Mouse (Mus musculus): ENCODE data around the gene Tdrd7. TPM values are rescaled to one million over a fixed set of nuclear protein-coding genes. Genes with fewer than 3 reads are reported as not detected.
A peak's percentile ranks its signal among the peaks of the same experiment; 100 is the strongest.

Gene Tdrd7
- polyA plus RNA-seq, 1 experiment from 2014 or later = 30.0 TPM

- Histone ChIP-seq H3K4me3 (ENCODE audit: low read length) (no peak overlapping the region), H3K9ac (ENCODE audit: low read depth, low read length) (no peak overlapping the region), H3K9me3 (ENCODE audit: control insufficient read depth, low read length) (no peaks in the 10 kb centered on the region), H3K27ac (ENCODE audit: low read depth, low read length) (no peak overlapping the region), H3K36me3 (ENCODE audit: control insufficient read depth, insufficient read depth, low read length) (no peaks in the 10 kb centered on the region), H3K4me1 (ENCODE audit: control insufficient read depth, insufficient read depth, low read depth, low read length) (no peaks in the 10 kb centered on the region), H3K27me3 (replicated peaks; ENCODE audit: control insufficient read depth, insufficient read depth, low read length) (no peaks in the 10 kb centered on the region), H3K4me2 (ENCODE audit: low read length) (no peak overlapping the region)
- 90% methylated on average over 7 of the region's 7 CpGs for WGBS
- no peak for ATAC-seq
These were observed 83.3 kb downstream of the Tdrd7 start for GRCm38 (mm10) chr4:46048418-46048817.

GRCm38 (mm10) chr4:46053323-46054107 lies 88.4 kb downstream of the Tdrd7 start:
- H3K9me3 ChIP-seq (ENCODE audit: control insufficient read depth, low read length) = no peaks in the 10 kb centered on the region

GRCm38 (mm10) chr4:46056163-46056562 lies 91.0 kb downstream of the Tdrd7 start:
- H3K27me3 ChIP-seq (replicated peaks; ENCODE audit: control insufficient read depth, insufficient read depth, low read length) = no peaks in the 10 kb centered on the region
- no peaks in the 10 kb centered on the region for H3K36me3 ChIP-seq (ENCODE audit: control insufficient read depth, insufficient read depth, low read length)
- 75% methylated on average over 5 of the region's 5 CpGs for WGBS
- H3K9ac ChIP-seq (ENCODE audit: low read depth, low read length) = no peak overlapping the region
- no peak overlapping the region for H3K27ac ChIP-seq (ENCODE audit: low read depth, low read length)
- H3K9me3 ChIP-seq (ENCODE audit: control insufficient read depth, low read length) = no peaks in the 10 kb centered on the region
- no peak overlapping the region for H3K4me3 ChIP-seq (ENCODE audit: low read length)
- no peaks in the 10 kb centered on the region for H3K4me1 ChIP-seq (ENCODE audit: control insufficient read depth, insufficient read depth, low read depth, low read length)
- ATAC-seq = no peak
- H3K4me2 ChIP-seq (ENCODE audit: low read length) = no peak overlapping the region

More at GRCm38 (mm10) chr4:46053323-46054107, 88.4 kb downstream of the Tdrd7 start:
- ATAC-seq = no peak
- H3K4me2 ChIP-seq (ENCODE audit: low read length) = no peak overlapping the region
- WGBS = 87% methylated on average over 9 of the region's 9 CpGs
- no peak overlapping the region for H3K4me3 ChIP-seq (ENCODE audit: low read length)
- no peaks in the 10 kb centered on the region for H3K4me1 ChIP-seq (ENCODE audit: control insufficient read depth, insufficient read depth, low read depth, low read length)
- no peak overlapping the region for H3K9ac ChIP-seq (ENCODE audit: low read depth, low read length)
- H3K27ac ChIP-seq (ENCODE audit: low read depth, low read length) = no peak overlapping the region
- H3K27me3 ChIP-seq (replicated peaks; ENCODE audit: control insufficient read depth, insufficient read depth, low read length) = no peaks in the 10 kb centered on the region
- H3K36me3 ChIP-seq (ENCODE audit: control insufficient read depth, insufficient read depth, low read length) = no peaks in the 10 kb centered on the region

GRCm38 (mm10) chr4:46061259-46061962 lies 96.3 kb downstream of the Tdrd7 start:
- Histone ChIP-seq H3K9ac (ENCODE audit: low read depth, low read length) (no peak overlapping the region), H3K4me2 (ENCODE audit: low read length) (no peak overlapping the region), H3K4me1 (ENCODE audit: control insufficient read depth, insufficient read depth, low read depth, low read length) (no peaks in the 10 kb centered on the region), H3K9me3 (ENCODE audit: control insufficient read depth, low read length) (no peaks in the 10 kb centered on the region), H3K27ac (ENCODE audit: low read depth, low read length) (no peak overlapping the region), H3K4me3 (ENCODE audit: low read length) (no peak overlapping the region), H3K27me3 (replicated peaks; ENCODE audit: control insufficient read depth, insufficient read depth, low read length) (no peaks in the 10 kb centered on the region), H3K36me3 (ENCODE audit: control insufficient read depth, insufficient read depth, low read length) (no peaks in the 10 kb centered on the region)
- ATAC-seq = peak; percentile 50; the same call in 1 of the 2 replicates
- WGBS = 65% methylated on average over 12 of the region's 12 CpGs

- H3K4me2 ChIP-seq (ENCODE audit: low read length) = no peak overlapping the region
- no peaks in the 10 kb centered on the region for H3K4me1 ChIP-seq (ENCODE audit: control insufficient read depth, insufficient read depth, low read depth, low read length)
- no peaks in the 10 kb centered on the region for H3K36me3 ChIP-seq (ENCODE audit: control insufficient read depth, insufficient read depth, low read length)
- no peak overlapping the region for H3K4me3 ChIP-seq (ENCODE audit: low read length)
- H3K9ac ChIP-seq (ENCODE audit: low read depth, low read length) = no peak overlapping the region
- WGBS = 83% methylated on average over 4 of the region's 4 CpGs
- no peak overlapping the region for H3K27ac ChIP-seq (ENCODE audit: low read depth, low read length)
- no peaks in the 10 kb centered on the region for H3K27me3 ChIP-seq (replicated peaks; ENCODE audit: control insufficient read depth, insufficient read depth, low read length)
- H3K9me3 ChIP-seq (ENCODE audit: control insufficient read depth, low read length) = no peaks in the 10 kb centered on the region
- no peak for ATAC-seq
These were observed 98.7 kb downstream of the Tdrd7 start for GRCm38 (mm10) chr4:46063841-46064240.

- Histone ChIP-seq H3K36me3 (ENCODE audit: control insufficient read depth, insufficient read depth, low read length) (no peaks in the 10 kb centered on the region), H3K27ac (ENCODE audit: low read depth, low read length) (no peak overlapping the region), H3K27me3 (replicated peaks; ENCODE audit: control insufficient read depth, insufficient read depth, low read length) (no peaks in the 10 kb centered on the region), H3K9ac (ENCODE audit: low read depth, low read length) (no peak overlapping the region), H3K4me3 (ENCODE audit: low read length) (no peak overlapping the region), H3K9me3 (ENCODE audit: control insufficient read depth, low read length) (no peaks in the 10 kb centered on the region), H3K4me1 (ENCODE audit: control insufficient read depth, insufficient read depth, low read depth, low read length) (no peaks in the 10 kb centered on the region), H3K4me2 (ENCODE audit: low read length) (no peak overlapping the region)
- ATAC-seq = no peak
- WGBS = 54% methylated on average over 8 of the region's 8 CpGs
These were observed 99.1 kb downstream of the Tdrd7 start for GRCm38 (mm10) chr4:46064263-46064662.

GRCm38 (mm10) chr4:46064961-46065360 lies 99.8 kb downstream of the Tdrd7 start:
- Histone ChIP-seq H3K27me3 (replicated peaks; ENCODE audit: control insufficient read depth, insufficient read depth, low read length) (no peaks in the 10 kb centered on the region), H3K4me1 (ENCODE audit: control insufficient read depth, insufficient read depth, low read depth, low read length) (no peaks in the 10 kb centered on the region), H3K4me2 (ENCODE audit: low read length) (no peak overlapping the region), H3K4me3 (ENCODE audit: low read length) (no peak overlapping the region), H3K9ac (ENCODE audit: low read depth, low read length) (no peak overlapping the region), H3K36me3 (ENCODE audit: control insufficient read depth, insufficient read depth, low read length) (no peaks in the 10 kb centered on the region), H3K9me3 (ENCODE audit: control insufficient read depth, low read length) (no peaks in the 10 kb centered on the region), H3K27ac (ENCODE audit: low read depth, low read length) (no peak overlapping the region)
- ATAC-seq = no peak
- WGBS = 82% methylated on average over 3 of the region's 3 CpGs

GRCm38 (mm10) chr4:46065695-46066340 lies 100.7 kb downstream of the Tdrd7 start:
- 60% methylated on average over 8 of the region's 8 CpGs for WGBS
- no peaks in the 10 kb centered on the region for H3K27me3 ChIP-seq (replicated peaks; ENCODE audit: control insufficient read depth, insufficient read depth, low read length)

GRCm38 (mm10) chr4:46068060-46068459 lies 102.9 kb downstream of the Tdrd7 start:
- Histone ChIP-seq H3K9ac (ENCODE audit: low read depth, low read length) (no peak overlapping the region), H3K27me3 (replicated peaks; ENCODE audit: control insufficient read depth, insufficient read depth, low read length) (no peaks in the 10 kb centered on the region), H3K9me3 (ENCODE audit: control insufficient read depth, low read length) (no peaks in the 10 kb centered on the region), H3K27ac (ENCODE audit: low read depth, low read length) (no peak overlapping the region), H3K4me3 (ENCODE audit: low read length) (no peak overlapping the region), H3K4me1 (ENCODE audit: control insufficient read depth, insufficient read depth, low read depth, low read length) (no peaks in the 10 kb centered on the region), H3K4me2 (ENCODE audit: low read length) (no peak overlapping the region), H3K36me3 (ENCODE audit: control insufficient read depth, insufficient read depth, low read length) (no peaks in the 10 kb centered on the region)
- 93% methylated on average over 3 of the region's 3 CpGs for WGBS
- no peak for ATAC-seq

More at GRCm38 (mm10) chr4:46065695-46066340, 100.7 kb downstream of the Tdrd7 start:
- ATAC-seq = no peak
- Histone ChIP-seq H3K27ac (ENCODE audit: low read depth, low read length) (no peak overlapping the region), H3K4me1 (ENCODE audit: control insufficient read depth, insufficient read depth, low read depth, low read length) (no peaks in the 10 kb centered on the region), H3K4me2 (ENCODE audit: low read length) (no peak overlapping the region), H3K9me3 (ENCODE audit: control insufficient read depth, low read length) (no peaks in the 10 kb centered on the region), H3K4me3 (ENCODE audit: low read length) (no peak overlapping the region), H3K36me3 (ENCODE audit: control insufficient read depth, insufficient read depth, low read length) (no peaks in the 10 kb centered on the region), H3K9ac (ENCODE audit: low read depth, low read length) (no peak overlapping the region)
